Mouse (Mus musculus) lung, adult 2 months (tissue): ENCODE measurements at regions not wholly inside any gene's neighbourhood (a gene's known extent, or its start where the extent isn't known, plus 50 kb on each side); places are given as distances from the start of the nearest gene placed in this dataset.

Experiments used
- CTCF ChIP-seq: fragments of 200-500 bp; IDR thresholded peaks from 2 replicates; pipeline ENCODE4 v1.5.1; 2011; ENCODE audit warnings: mild to moderate bottlenecking, low read length, control low read depth; ENCODE audit not compliant: insufficient read depth
- POLR2A ChIP-seq: fragments of 200-500 bp; IDR thresholded peaks from 2 replicates; pipeline ENCODE4 v1.6.1; 2011; ENCODE audit warnings: low read depth, mild to moderate bottlenecking, control low read depth, low read length, borderline replicate concordance; ENCODE audit errors: extremely low read depth

DNA sequence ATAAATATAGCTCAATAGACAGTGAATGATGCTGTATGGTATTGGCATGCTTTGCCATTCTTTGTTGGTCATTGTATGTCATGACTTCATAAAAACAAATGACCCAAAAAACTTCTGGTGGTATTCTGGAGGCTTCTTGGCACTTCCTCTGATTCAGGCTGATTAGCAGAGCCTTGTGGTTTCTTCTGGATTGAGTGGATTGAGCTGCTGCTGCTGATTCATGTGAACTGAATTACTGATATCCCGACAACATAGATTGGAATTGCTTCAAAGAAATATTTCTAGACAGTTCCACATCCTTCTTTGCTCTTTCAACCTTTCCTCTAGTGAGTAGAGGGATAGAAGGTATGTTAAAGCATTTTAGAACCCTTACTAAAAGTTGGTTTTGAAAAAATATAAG, 559.9 kb downstream of the Prdm13 start:
- no peak for TF ChIP-seq POLR2A
- no peak for TF ChIP-seq CTCF
